Mouse (Mus musculus) C2C12 (cell line): ENCODE results near the gene Hoxb5.

Experiments
- CEBPB ChIP-seq: IDR thresholded peaks from one replicate; pipeline ENCODE4 v1.6.1; 2011; ENCODE audit warnings: low read depth, mild to moderate bottlenecking, control low read depth, moderate library complexity
- CTCF ChIP-seq: IDR thresholded peaks from one replicate; pipeline ENCODE4 v1.5.1; 2011; ENCODE audit not compliant: control insufficient read depth, insufficient read depth, insufficient read length
- MAX ChIP-seq: IDR thresholded peaks from one replicate; pipeline ENCODE4 v1.6.1; 2011; ENCODE audit warnings: mild to moderate bottlenecking, control low read depth
- MYOG ChIP-seq: IDR thresholded peaks from one replicate; pipeline ENCODE4 v1.6.1; 2011; ENCODE audit not compliant: control insufficient read depth, insufficient read length; ENCODE audit errors: extremely low read depth
- USF1 ChIP-seq: IDR thresholded peaks from one replicate; pipeline ENCODE4 v1.6.1; 2011; ENCODE audit warnings: low read depth, mild to moderate bottlenecking, control low read depth, moderate library complexity

DNA sequence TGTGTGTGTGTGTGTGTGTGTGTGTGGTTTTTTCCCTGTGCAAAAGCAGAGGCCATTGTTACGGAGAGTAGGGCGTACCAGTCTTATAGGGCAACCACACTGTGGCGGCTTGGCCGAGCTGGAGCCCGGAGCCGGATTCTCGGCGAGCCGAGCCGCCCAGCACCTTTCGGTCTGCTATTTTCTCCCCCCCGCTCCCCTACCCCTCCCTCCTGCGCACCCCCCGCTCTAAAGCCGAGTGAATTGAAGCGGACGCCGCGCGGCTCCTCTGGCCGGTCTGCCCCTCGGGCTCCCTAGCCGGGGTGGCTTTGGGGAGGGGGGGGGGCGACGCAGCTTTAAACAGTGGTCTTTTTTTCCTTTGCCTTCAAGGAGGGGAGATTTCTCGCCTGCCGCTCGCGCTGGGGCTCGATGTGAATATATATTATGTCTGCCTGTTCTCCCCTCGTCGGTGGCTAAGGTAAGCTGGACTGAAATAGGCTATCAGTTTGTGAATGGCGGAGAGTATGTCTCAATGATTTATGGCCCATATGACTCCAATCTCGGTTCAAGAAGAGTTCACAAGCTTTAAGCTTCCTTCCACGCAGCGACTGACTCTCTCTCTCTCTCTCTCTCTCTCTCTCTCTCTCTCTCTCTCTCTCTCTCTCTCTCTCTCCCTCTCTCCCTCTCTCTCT, 37.7 kb downstream of the Hoxb5 start:
- TF ChIP-seq MYOG = no peak
- no peak for TF ChIP-seq CEBPB
- no peak for TF ChIP-seq CTCF
- TF ChIP-seq MAX = no peak
- no peak for TF ChIP-seq USF1
